Mouse (Mus musculus) ES-E14 (cell line): ENCODE measurements at regions not wholly inside any gene's neighbourhood (a gene's known extent, or its start where the extent isn't known, plus 50 kb on each side); places are given as distances from the start of the nearest gene placed in this dataset.

Experiments used
- DNase-seq: peaks from one replicate; pipeline ENCODE4 v3.0.0-alpha.2; 2013; ENCODE audit warnings: low read depth, low spot score
- H3K27ac ChIP-seq: 2 replicates; pipeline ENCODE4 v1.5.1; 2012; ENCODE audit warnings: low read depth, mild to moderate bottlenecking, low read length, moderate library complexity, mixed read lengths; ENCODE audit not compliant: poor library complexity, insufficient read depth, severe bottlenecking
- H3K36me3 ChIP-seq: 2 replicates; pipeline ENCODE4 v1.6.1; 2012; ENCODE audit warnings: mild to moderate bottlenecking, low read length, moderate library complexity, mixed read lengths; ENCODE audit not compliant: control insufficient read depth, poor library complexity, insufficient read depth, severe bottlenecking
- H3K4me1 ChIP-seq, 2 experiments: fragments of 150-350 bp in 1 of 2; sonication (generic) in 1 of 2; 2 replicates each; pipeline ENCODE4 v1.6.1; 2012; ENCODE audit warnings: low read length in 2 of 2, mild to moderate bottlenecking in 1 of 2, mixed read lengths in 1 of 2; ENCODE audit not compliant: control insufficient read depth in 2 of 2, insufficient read depth in 2 of 2, poor library complexity in 1 of 2
- H3K4me3 ChIP-seq, 2 experiments: fragments of 150-350 bp in 1 of 2; sonication (generic) in 1 of 2; 2 replicates each; pipeline ENCODE4 v1.5.1; 2012; ENCODE audit warnings: low read length in 2 of 2, low read depth in 1 of 2, mild to moderate bottlenecking in 1 of 2, mixed read lengths in 1 of 2; ENCODE audit not compliant: insufficient read depth in 1 of 2, poor library complexity in 1 of 2, severe bottlenecking in 1 of 2
- H3K9ac ChIP-seq: 2 replicates; pipeline ENCODE4 v1.6.1; 2012; ENCODE audit warnings: low read depth, mild to moderate bottlenecking, low read length, mixed read lengths; ENCODE audit not compliant: poor library complexity, insufficient read depth, severe bottlenecking
- H3K9me3 ChIP-seq: fragments of 150-350 bp; sonication (generic); 2 replicates; pipeline ENCODE4 v1.6.1; 2012; ENCODE audit warnings: low read depth, mild to moderate bottlenecking, low read length; ENCODE audit not compliant: control insufficient read depth, insufficient read depth
- CHD2 ChIP-seq: IDR thresholded peaks from 2 replicates; pipeline ENCODE4 v1.6.1; 2014; ENCODE audit warnings: mild to moderate bottlenecking, low read depth, low read length, inconsistent platforms
- HCFC1 ChIP-seq: IDR thresholded peaks from 2 replicates; pipeline ENCODE4 v1.6.1; 2012; ENCODE audit warnings: low read length, inconsistent platforms, borderline replicate concordance; ENCODE audit not compliant: insufficient read depth
- MAFK ChIP-seq: IDR thresholded peaks from 2 replicates; pipeline ENCODE4 v1.6.1; 2014; ENCODE audit warnings: mild to moderate bottlenecking, low read depth, low read length, inconsistent platforms; ENCODE audit not compliant: insufficient read depth
- ZC3H11A ChIP-seq: IDR thresholded peaks from 2 replicates; pipeline ENCODE4 v1.6.1; 2012; ENCODE audit warnings: low read depth, mild to moderate bottlenecking, inconsistent platforms, low read length, borderline replicate concordance
- ZNF384 ChIP-seq: IDR thresholded peaks from 2 replicates; pipeline ENCODE4 v1.6.1; 2012; ENCODE audit warnings: low read depth, low read length, inconsistent platforms
- in situ Hi-C, 2 experiments: fragments of 600-800 bp; cut with MboI; formaldehyde crosslinking; loops; one replicate each; pipeline ENCODE4 v1.15.1; 2025; ENCODE audit warnings: low sequenced_read_pairs in 2 of 2, inconsistent platforms in 1 of 2; ENCODE audit not compliant: unreplicated experiment in 2 of 2

DNA sequence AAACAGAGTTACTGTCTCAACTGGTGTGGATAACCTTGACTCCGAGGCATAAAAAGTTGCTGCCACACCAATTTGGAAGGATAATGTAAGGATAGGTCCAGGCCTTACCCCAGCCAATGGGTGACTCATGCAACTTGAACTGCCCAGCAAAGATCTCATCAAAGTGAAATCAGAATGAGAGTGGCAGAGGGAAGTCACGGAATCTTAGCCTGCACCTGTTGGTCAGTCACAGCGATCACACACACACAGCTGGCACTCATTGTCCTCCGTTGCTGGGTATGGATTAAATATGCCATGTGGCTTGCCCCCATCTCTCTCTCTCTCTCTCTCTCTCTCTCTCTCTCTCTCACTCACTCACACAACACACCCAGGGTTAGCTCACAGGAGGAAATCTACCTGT is 56.2 kb upstream of the Mbnl2 start:
- no peak for DNase-seq
- Histone ChIP-seq H3K9ac (no peak overlapping the region), H3K27ac (no peak overlapping the region), H3K9me3 (no peaks in the 10 kb centered on the region), H3K4me1 (no peaks in the 10 kb centered on the region), H3K36me3 (no peaks in the 10 kb centered on the region), H3K4me3 (no peak overlapping the region)
- in situ Hi-C loops = no loop called here
- TF ChIP-seq ZC3H11A (no peak), ZNF384 (no peak), MAFK (no peak), HCFC1 (no peak), CHD2 (no peak)

DNA sequence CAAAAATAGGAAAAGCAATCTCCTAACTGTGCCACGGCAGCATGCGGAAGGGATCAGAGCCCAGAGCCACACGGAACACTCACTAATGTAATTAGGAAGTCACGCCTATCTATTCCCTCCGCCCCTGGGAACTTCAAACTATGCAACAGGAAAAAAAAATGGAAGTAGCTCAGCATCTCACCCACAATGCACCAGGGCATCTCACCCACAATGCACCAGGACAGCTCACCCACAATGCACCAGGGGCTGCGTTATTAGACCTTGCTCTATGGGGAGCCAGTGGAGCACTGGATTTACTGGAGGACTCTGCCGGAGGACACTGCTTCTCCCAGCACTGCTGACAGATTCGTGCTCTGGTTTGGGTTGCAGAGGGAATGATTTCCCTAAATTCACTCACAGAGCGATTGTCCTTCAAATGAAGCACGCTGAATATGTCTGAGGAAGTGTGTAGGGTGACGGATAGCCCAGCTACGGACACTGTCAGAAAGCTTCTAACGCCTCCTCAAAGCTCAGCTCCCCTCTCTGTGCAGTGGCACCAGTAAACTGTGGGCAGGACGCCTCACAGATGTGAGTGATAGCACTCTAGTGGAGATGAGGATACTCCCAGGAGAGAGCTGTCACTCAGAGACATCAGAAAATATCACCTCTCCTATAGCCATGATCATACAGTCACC is 51.8 kb upstream of the Mbnl2 start:
- in situ Hi-C loops = no loop called here
- Histone ChIP-seq H3K27ac (no peak overlapping the region), H3K36me3 (no peaks in the 10 kb centered on the region), H3K9ac (no peak overlapping the region), H3K4me1 (no peaks in the 10 kb centered on the region), H3K9me3 (no peaks in the 10 kb centered on the region), H3K4me3 (no peak overlapping the region)
- DNase-seq = no peak
- TF ChIP-seq ZC3H11A (no peak), HCFC1 (no peak), CHD2 (no peak), MAFK (no peak), ZNF384 (no peak)

DNA sequence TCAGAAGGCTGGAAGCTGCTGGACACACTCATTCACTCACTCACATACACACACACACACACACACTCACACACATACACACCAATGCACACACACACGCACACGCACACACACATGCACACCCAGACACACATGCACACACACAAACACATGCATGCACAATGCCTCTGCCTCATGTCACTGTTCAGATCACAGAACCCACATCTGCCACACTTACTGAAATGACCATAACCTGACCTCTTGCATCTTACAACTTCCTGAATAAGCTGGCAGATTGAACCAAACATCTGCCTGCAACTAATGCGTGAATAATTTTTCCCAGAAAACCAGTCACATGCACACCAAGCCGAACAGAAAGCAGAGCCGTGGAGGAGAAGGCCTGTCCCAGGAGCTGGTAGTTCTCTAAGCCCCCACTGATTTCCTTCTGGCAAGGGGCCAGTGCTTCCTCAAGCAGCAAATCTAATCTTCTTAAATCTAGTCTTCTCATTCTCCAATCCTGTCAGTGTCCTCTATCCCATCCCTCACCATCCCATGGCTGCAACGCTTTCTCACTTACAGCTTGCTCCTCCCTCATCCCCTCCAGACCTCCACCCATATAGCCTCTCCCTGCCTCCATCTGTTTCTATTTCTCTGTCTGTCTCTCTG is 51.1 kb upstream of the Mbnl2 start:
- H3K27ac ChIP-seq = no peak overlapping the region
- DNase-seq = no peak
- no peak overlapping the region for H3K4me3 ChIP-seq

GRCm38 (mm10) chr14:120225657-120226056 is 49.8 kb upstream of the Mbnl2 start:
- no peak for DNase-seq
- no peak for TF ChIP-seq HCFC1
- TF ChIP-seq ZNF384 = no peak
- no peak for TF ChIP-seq CHD2
- no peak for TF ChIP-seq ZC3H11A
- TF ChIP-seq MAFK = no peak
- Histone ChIP-seq H3K27ac (no peak overlapping the region), H3K9me3 (no peaks in the 10 kb centered on the region), H3K4me3 (no peak overlapping the region), H3K36me3 (no peaks in the 10 kb centered on the region), H3K9ac (no peak overlapping the region), H3K4me1 (no peaks in the 10 kb centered on the region)
- in situ Hi-C loops = no loop called here

More for the DNA sequence above, 51.1 kb upstream of the Mbnl2 start:
- Histone ChIP-seq H3K36me3 (no peaks in the 10 kb centered on the region), H3K4me1 (no peaks in the 10 kb centered on the region), H3K9me3 (no peaks in the 10 kb centered on the region), H3K9ac (no peak overlapping the region)
- in situ Hi-C loops = no loop called here
- TF ChIP-seq ZC3H11A (no peak), HCFC1 (no peak), CHD2 (no peak), MAFK (no peak), ZNF384 (no peak)
